Mouse (Mus musculus) ES-Bruce4 (cell line): ENCODE results near the gene Fxyd5.

Source experiments
- CTCF ChIP-seq: IDR thresholded peaks from one replicate; pipeline ENCODE4 v1.8.1; 2011; ENCODE audit warnings: low read depth, low read length
- EP300 ChIP-seq: IDR thresholded peaks from 2 replicates; pipeline ENCODE4 v1.6.1; 2011; ENCODE audit warnings: low read depth, low read length; ENCODE audit not compliant: insufficient read depth
- POLR2A ChIP-seq: IDR thresholded peaks from one replicate; pipeline ENCODE4 v1.8.1; 2011; ENCODE audit warnings: low read length; ENCODE audit not compliant: insufficient read depth

DNA sequence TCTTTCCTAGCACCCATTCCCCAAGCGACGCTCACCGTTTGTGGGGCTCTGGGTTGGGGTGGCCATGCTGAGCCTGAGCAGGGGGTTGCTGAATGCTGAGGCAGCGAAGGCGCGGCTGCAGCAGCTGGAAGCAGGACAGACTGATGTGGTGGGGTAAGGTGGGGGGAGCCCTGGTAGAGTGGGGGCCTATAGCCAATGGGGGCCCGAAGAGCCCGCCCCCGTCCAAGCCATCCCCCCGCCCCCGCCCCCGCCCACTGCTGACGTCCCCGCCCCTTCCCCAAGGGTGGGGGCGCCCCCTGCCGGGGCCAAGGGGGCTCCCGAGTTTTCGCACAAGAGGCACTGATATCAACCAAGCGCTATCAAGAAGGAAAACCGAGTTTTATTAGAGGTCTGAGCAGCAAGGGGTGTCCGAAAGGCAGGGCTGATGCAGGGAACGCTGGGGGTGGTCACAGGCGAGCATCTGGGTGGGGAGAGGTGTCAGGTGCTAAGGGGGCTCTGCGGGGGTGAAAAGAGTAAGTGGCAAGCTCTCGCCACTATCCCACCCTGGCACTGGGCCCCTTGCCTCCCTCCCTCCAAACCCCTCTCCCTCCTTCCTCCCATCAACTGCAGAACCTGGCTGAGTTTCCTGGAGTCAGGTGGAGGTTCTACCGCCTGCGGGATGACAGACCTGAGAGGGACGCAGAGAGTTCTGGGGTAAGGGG, 9.2 kb upstream of the Fxyd5 start, which contains the start of gene Fxyd7:
- peak; percentile 10 for TF ChIP-seq CTCF
- TF ChIP-seq POLR2A: no peak
- no peak for TF ChIP-seq EP300
